13 mouse cellular contexts compared by ENCODE assay signal in genomic region chr9:40404637-40405036, GRCm38 (mm10).
DNase-seq lines count a peak whose midpoint lies in the region; ATAC-seq and TF ChIP-seq lines count a peak whose summit lies in the region.
"Had no signal": no experiment of that assay in that cellular context is flagged by ENCODE, and none has a peak within 500 bp of the region (broad histone marks: within the 10 kb centered on the region; RNA-seq: fewer than 3 reads in every experiment).

No protein-coding gene starts in this region.

- H3K27ac ChIP-seq in cerebellum, adult 2 months (ENCODE audit: insufficient read depth, low read length), result no peak overlapping the region
- H3K27ac ChIP-seq in forebrain, embryonic 16.5 days (ENCODE audit: low read length), result peak overlapping the region; percentile 9
- H3K27ac ChIP-seq: heart, embryonic 10.5 days; macrophage had no signal

- no peaks in the 10 kb centered on the region for H3K27me3 ChIP-seq in cerebellum, adult 2 months (ENCODE audit: control insufficient read depth, insufficient read depth, low read length)
- H3K27me3 ChIP-seq in forebrain, embryonic 16.5 days (replicated peaks; ENCODE audit: control insufficient read depth, insufficient read depth, low read length), result no peaks in the 10 kb centered on the region

- H3K9ac ChIP-seq in forebrain, embryonic 16.5 days (replicated peaks; ENCODE audit: low read depth, low read length), result no peak overlapping the region
- H3K9ac ChIP-seq: lung, embryonic 14.5 days had no signal

- no peak overlapping the region for H3K4me3 ChIP-seq in cerebellum, adult 2 months (replicated peaks; ENCODE audit: insufficient read depth, low read depth, low read length)
- H3K4me3 ChIP-seq in forebrain, embryonic 16.5 days (replicated peaks; ENCODE audit: low read length), result no peak overlapping the region
- H3K4me3 ChIP-seq: heart, embryonic 10.5 days had no signal

- ATAC-seq in forebrain, embryonic 16.5 days, result peak; percentile 81

- H3K4me1 ChIP-seq in cerebellum, adult 2 months (ENCODE audit: control insufficient read depth, insufficient read depth, low read length), result peaks cover 37% of the 10 kb centered on the region
- H3K4me1 ChIP-seq in forebrain, embryonic 16.5 days (replicated peaks; ENCODE audit: control insufficient read depth, insufficient read depth, low read length), result peaks cover 4% of the 10 kb centered on the region; the same call in 1 of the 2 replicates

- no peaks in the 10 kb centered on the region for H3K9me3 ChIP-seq in forebrain, embryonic 16.5 days (ENCODE audit: control insufficient read depth, low read length)
- H3K9me3 ChIP-seq: heart, embryonic 10.5 days had no signal

- no peak for TF ChIP-seq CTCF in cerebellum, adult 2 months (IDR thresholded peaks at IDR 0.05; ENCODE audit: borderline replicate concordance, insufficient read depth, low read depth, low read length)

- no peak for TF ChIP-seq POLR2A in cerebellum, adult 2 months (IDR thresholded peaks at IDR 0.05; ENCODE audit: borderline replicate concordance, insufficient read depth, low read length)

- 23% methylated on average over 11 of the region's 11 CpGs for WGBS in cerebellum, adult 2 months
- WGBS in forebrain, embryonic 16.5 days, result 62% methylated on average over 11 of the region's 11 CpGs

- DNase-seq in heart, adult 11 months, result peak; percentile 21
- DNase-seq in heart, adult 18-20 months, result no peak
- DNase-seq in brain, adult 2 months (ENCODE audit: low read depth, low spot score), result peak; percentile 92
- peak; percentile 65 to 82 for DNase-seq in cerebellum, adult 2 months
- no peak for DNase-seq in adrenal gland, adult 8-10 months
- no peak for DNase-seq in spleen, adult 12 weeks (ENCODE audit: low spot score)
- DNase-seq: heart, postnatal 36 days; midbrain, embryonic 14.5 days had no signal

- H3K4me2 ChIP-seq in forebrain, embryonic 16.5 days (ENCODE audit: low read length), result no peak overlapping the region
- H3K4me2 ChIP-seq: lung, embryonic 14.5 days had no signal

- no peaks in the 10 kb centered on the region for H3K36me3 ChIP-seq in forebrain, embryonic 16.5 days (ENCODE audit: control insufficient read depth, insufficient read depth)
- H3K36me3 ChIP-seq: G1E; heart, embryonic 10.5 days had no signal

Comparison
In these comparisons a context has a peak if more than half of its experiments do, and no peak if none do; other contexts are left out.
1. DNase-seq: peak in heart, adult 11 months (single experiment), brain, adult 2 months (single experiment) and cerebellum, adult 2 months (2 of 2); none in heart, adult 18-20 months (0 of 2), adrenal gland, adult 8-10 months (single experiment) and spleen, adult 12 weeks (single experiment).